Mouse (Mus musculus): ENCODE data around the gene Pam16. TPM values are rescaled to one million over a fixed set of nuclear protein-coding genes. Genes with fewer than 3 reads are reported as not detected.
"Not testable (repeated sequence)": the region's sequence is repeated elsewhere in the genome, so short reads cannot be mapped to it uniquely, and the experiment has no call there.

The Pam16 gene
- polyA plus RNA-seq, 1 experiment from 2014 or later: 169 TPM

DNA sequence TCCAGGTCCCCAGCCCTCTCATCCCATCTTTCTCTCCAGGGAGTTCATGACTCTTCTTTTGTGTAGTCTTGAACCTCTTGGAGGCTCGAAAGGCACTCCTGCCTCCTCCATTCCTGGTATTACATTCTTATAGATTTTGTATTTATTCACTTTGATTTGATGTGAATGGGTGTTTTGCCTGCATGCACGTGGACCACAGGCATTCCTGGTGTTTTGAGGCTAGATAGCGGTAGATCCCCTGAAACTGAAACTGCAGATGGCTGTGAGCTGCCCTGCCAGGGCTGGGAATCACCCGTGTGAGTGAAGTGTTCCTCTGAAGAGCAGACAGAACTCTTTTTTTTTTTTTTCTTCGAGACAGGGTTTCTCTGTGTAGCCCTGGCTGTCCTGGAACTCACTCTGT lies 40.4 kb downstream of the Pam16 start:
- no peaks in the 10 kb centered on the region for H3K27me3 ChIP-seq
- WGBS: 77% methylated on average over 5 of the region's 5 CpGs
- H3K4me1 ChIP-seq (replicated peaks): peaks cover 16% of the 10 kb centered on the region
- H3K36me3 ChIP-seq: no peaks in the 10 kb centered on the region
- no peak for ATAC-seq (ENCODE audit: low read depth)
- no peaks in the 10 kb centered on the region for H3K9me3 ChIP-seq
- no peak overlapping the region for H3K4me2 ChIP-seq
- no peak overlapping the region for H3K9ac ChIP-seq
- H3K27ac ChIP-seq (replicated peaks): no peak overlapping the region
- H3K4me3 ChIP-seq: no peak overlapping the region

DNA sequence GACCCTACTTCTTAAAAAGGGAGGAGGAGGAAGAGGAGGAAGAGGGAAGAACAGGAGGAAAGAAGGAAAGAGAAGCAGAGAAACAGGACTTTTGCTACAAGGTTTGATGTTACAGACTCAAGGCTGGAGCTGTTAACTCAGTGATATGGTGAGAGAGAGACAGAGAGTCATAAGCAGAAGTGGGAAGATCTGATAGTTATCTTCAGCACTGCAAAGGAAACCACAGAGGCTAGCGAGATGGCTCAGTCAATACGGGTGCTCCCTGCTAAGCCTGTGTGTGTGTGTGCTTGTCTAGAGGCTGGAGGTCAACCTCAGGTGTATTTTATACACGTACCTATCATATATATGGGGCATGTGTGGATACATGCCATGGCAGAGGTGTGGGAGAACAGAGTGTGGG lies 41.0 kb downstream of the Pam16 start:
- ATAC-seq (ENCODE audit: low read depth): no peak
- Histone ChIP-seq H3K36me3 (no peaks in the 10 kb centered on the region), H3K4me2 (no peak overlapping the region), H3K4me1 (replicated peaks) (peaks cover 16% of the 10 kb centered on the region), H3K4me3 (no peak overlapping the region), H3K9ac (no peak overlapping the region), H3K27me3 (no peaks in the 10 kb centered on the region), H3K27ac (replicated peaks) (no peak overlapping the region), H3K9me3 (no peaks in the 10 kb centered on the region)
- WGBS: 83% methylated on average over 3 of the region's 3 CpGs

DNA sequence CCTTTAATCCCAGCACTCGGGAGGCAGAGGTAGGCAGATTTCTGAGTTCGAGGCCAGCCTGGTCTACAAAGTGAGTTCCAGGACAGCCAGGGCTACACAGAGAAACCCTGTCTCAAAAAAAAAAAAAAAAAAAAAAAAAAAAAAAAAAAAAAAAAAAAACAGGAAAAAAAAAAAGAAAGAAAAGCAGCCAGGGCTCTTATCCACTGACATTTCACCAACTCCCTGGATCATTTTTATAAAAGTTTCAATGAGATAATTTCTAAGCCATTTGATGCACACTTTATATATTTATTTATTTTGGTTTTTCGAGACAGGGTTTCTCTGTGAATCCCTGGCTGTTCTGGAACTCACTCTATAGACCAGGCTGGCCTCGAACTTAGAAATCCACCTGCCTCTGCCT lies 43.6 kb downstream of the Pam16 start:
- 87% methylated on average over 4 of the region's 4 CpGs for WGBS
- not testable (repeated sequence) for H3K27me3 ChIP-seq, H3K4me2 ChIP-seq

DNA sequence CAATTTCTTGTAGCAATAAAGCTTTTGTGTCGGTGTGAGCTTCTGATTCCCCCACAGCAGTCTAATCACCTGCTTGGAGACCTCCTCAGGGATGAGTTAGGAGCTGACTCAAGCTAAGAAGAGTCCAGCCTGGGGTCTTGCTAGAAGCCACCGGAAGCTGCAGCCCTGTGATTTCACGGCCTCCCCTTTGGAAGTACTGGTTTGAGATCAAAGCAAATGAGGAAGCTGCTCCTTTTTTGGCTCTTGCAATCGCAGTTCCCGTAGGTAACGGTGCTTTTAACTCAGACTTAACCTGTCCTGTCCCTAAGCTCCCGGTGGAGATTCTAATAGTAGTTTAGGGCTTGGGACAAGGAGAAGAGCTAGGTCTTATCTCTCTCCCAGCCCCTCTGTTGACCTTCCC lies 46.2 kb downstream of the Pam16 start:
- H3K9me3 ChIP-seq: no peaks in the 10 kb centered on the region
- no peaks in the 10 kb centered on the region for H3K36me3 ChIP-seq
- H3K4me1 ChIP-seq (replicated peaks): no peaks in the 10 kb centered on the region
- WGBS: 57% methylated on average over 7 of the region's 7 CpGs
- H3K27ac ChIP-seq (replicated peaks): no peak overlapping the region
- H3K4me3 ChIP-seq: no peak overlapping the region
- no peaks in the 10 kb centered on the region for H3K27me3 ChIP-seq
- H3K4me2 ChIP-seq: no peak overlapping the region
- ATAC-seq (ENCODE audit: low read depth): no peak
- H3K9ac ChIP-seq: no peak overlapping the region

More for the DNA sequence above, 43.6 kb downstream of the Pam16 start:
- H3K4me1 ChIP-seq (replicated peaks); H3K27ac ChIP-seq (replicated peaks); ATAC-seq (ENCODE audit: low read depth); H3K4me3 ChIP-seq; H3K9me3 ChIP-seq; H3K36me3 ChIP-seq; H3K9ac ChIP-seq: not testable (repeated sequence)

DNA sequence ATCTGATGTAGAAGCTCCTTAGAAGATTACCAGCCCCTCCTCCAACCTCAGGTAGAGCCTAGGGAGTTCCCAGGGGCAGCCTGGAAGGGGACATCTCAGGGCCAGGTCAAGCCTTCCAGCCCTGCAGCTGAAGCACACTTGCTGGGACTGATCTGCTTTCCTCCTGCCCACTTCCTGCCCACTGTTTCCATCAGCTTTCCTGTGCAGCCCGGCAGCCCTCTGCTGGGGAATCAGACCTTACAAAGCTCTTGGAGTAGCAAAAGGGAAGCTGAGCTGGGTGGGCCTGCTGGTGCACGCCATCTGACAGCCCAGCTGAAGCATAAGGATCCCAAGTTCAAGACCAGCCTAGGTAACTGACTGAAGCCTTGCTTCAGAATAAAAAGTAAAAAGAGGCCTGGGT lies 47.9 kb downstream of the Pam16 start:
- Histone ChIP-seq H3K27ac (replicated peaks) (no peak overlapping the region), H3K4me1 (replicated peaks) (no peaks in the 10 kb centered on the region), H3K4me3 (no peak overlapping the region), H3K36me3 (no peaks in the 10 kb centered on the region), H3K9ac (no peak overlapping the region), H3K9me3 (no peaks in the 10 kb centered on the region), H3K27me3 (no peaks in the 10 kb centered on the region), H3K4me2 (no peak overlapping the region)
- ATAC-seq (ENCODE audit: low read depth): no peak
- 69% methylated on average over 2 of the region's 2 CpGs for WGBS

DNA sequence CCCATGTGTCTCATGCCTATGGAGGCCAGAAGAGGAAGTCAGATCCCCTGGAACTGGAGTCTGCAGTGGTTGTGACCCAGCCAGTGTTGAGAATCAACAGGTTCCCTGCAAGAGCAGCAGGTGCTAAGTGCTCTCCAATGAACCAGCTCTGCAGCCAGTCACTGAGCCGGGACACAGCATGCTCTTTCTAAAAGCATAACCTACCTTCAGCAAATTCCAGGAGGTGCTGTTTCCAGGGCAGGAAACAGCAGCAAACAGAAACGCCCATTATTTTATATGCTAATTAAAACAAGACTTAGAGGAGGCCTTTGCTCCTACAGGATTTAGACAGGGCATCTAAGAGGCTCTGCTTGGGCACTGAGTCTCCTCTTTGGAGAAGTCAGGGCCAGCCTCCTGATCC lies 48.8 kb downstream of the Pam16 start:
- Histone ChIP-seq H3K4me2 (no peak overlapping the region), H3K27ac (replicated peaks) (no peak overlapping the region), H3K4me1 (replicated peaks) (no peaks in the 10 kb centered on the region), H3K9ac (no peak overlapping the region), H3K36me3 (no peaks in the 10 kb centered on the region), H3K4me3 (no peak overlapping the region), H3K9me3 (no peaks in the 10 kb centered on the region), H3K27me3 (no peaks in the 10 kb centered on the region)
- ATAC-seq (ENCODE audit: low read depth): no peak
- WGBS: 48% methylated on average over 2 of the region's 2 CpGs

DNA sequence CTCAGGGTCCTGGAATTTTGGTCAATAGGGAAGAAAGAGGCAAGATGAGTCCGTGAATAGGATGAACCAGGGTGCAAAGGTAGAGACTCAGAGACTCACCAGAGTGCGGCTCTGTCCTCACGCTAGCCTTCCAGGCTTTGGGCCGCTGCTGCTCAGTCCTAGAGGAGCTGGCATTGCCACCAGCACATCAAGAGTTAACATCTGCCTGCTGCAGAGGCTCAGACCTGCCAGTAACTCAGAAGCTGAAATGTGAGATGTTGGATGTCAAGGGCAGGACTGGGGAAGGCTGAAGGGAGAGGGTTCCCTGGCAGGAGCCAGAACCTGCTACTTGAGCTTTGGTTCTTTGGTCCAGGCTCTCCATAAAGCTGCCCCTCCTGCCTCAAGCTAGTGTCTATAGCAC lies 54.1 kb downstream of the Pam16 start:
- H3K9ac ChIP-seq: no peak overlapping the region
- no peaks in the 10 kb centered on the region for H3K27me3 ChIP-seq
- no peaks in the 10 kb centered on the region for H3K9me3 ChIP-seq
- no peak overlapping the region for H3K4me3 ChIP-seq
- H3K4me1 ChIP-seq (replicated peaks): 0 out of 2 replicates have a peak, but pooled peaks cover 3% of the 10 kb centered on the region
- no peak overlapping the region for H3K4me2 ChIP-seq
- ATAC-seq (ENCODE audit: low read depth): no peak
- H3K36me3 ChIP-seq: no peaks in the 10 kb centered on the region
- 47% methylated on average over 4 of the region's 4 CpGs for WGBS
- H3K27ac ChIP-seq (replicated peaks): no peak overlapping the region

DNA sequence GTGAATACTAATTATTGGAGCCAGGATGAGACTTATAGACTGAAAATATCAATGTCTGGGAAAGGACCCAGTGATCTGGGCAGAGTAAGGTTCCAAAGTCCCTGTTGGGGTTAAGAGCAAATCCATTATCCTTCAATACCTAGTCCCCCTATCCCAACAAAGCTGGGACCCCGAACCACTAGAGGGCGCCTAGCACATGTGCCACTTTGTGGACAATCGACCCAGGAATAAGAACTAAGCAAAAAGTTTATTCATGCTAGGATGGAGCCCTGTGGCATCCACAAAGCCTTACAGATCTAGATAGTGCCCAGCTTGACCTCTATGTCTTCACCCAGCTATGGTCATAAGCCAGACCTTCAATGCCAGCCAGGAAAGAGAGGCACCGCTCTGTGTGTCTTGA lies 56.9 kb downstream of the Pam16 start:
- no peak overlapping the region for H3K4me3 ChIP-seq
- no peaks in the 10 kb centered on the region for H3K27me3 ChIP-seq
- no peaks in the 10 kb centered on the region for H3K9me3 ChIP-seq
- H3K27ac ChIP-seq (replicated peaks): no peak overlapping the region
- no peak overlapping the region for H3K4me2 ChIP-seq
- 0 out of 2 replicates have a peak, but pooled peaks cover 3% of the 10 kb centered on the region for H3K4me1 ChIP-seq (replicated peaks)
- H3K36me3 ChIP-seq: no peaks in the 10 kb centered on the region
- H3K9ac ChIP-seq: no peak overlapping the region
- 17% methylated on average over 4 of the region's 4 CpGs for WGBS
- ATAC-seq (ENCODE audit: low read depth): peak; percentile 25; the same call in 1 of the 2 replicates

Other genes with a start within 250 kb of the Pam16 start
- gene Adcy9, start 204.5 kb downstream of the Pam16 start, polyA plus RNA-seq (2015; fragmentation: Nextera tagmentation; extraction: Ambion mirVana): 2.8 and 2.9 TPM in 2 replicates
- gene Srl, start 83.2 kb downstream of the Pam16 start, polyA plus RNA-seq (2015; fragmentation: Nextera tagmentation; extraction: Ambion mirVana): 28.9 and 31.8 TPM in 2 replicates
- gene Tfap4, start 65.1 kb downstream of the Pam16 start, polyA plus RNA-seq (2015; fragmentation: Nextera tagmentation; extraction: Ambion mirVana): 10.2 TPM in 2 replicates
- gene Glis2, start 30.3 kb downstream of the Pam16 start, polyA plus RNA-seq (2015; fragmentation: Nextera tagmentation; extraction: Ambion mirVana): 22.2 and 28.8 TPM in 2 replicates
- gene Vasn, start 15.0 kb upstream of the Pam16 start, polyA plus RNA-seq (2015; fragmentation: Nextera tagmentation; extraction: Ambion mirVana): 6.7 TPM in 2 replicates
- 55.7 and 59.2 TPM in 2 replicates for gene Dnaja3, start 15.0 kb upstream of the Pam16 start, polyA plus RNA-seq (2015; fragmentation: Nextera tagmentation; extraction: Ambion mirVana)
- gene Coro7, start 54.8 kb upstream of the Pam16 start, polyA plus RNA-seq (2015; fragmentation: Nextera tagmentation; extraction: Ambion mirVana): 27.9 and 33.5 TPM in 2 replicates
- gene Nmral1, start 94.4 kb upstream of the Pam16 start, polyA plus RNA-seq (2015; fragmentation: Nextera tagmentation; extraction: Ambion mirVana): 55.5 and 57.2 TPM in 2 replicates
- 102 and 108 TPM in 2 replicates for gene Hmox2, start 101.4 kb upstream of the Pam16 start, polyA plus RNA-seq (2015; fragmentation: Nextera tagmentation; extraction: Ambion mirVana)
- 100 and 109 TPM in 2 replicates for gene Cdip1, start 165.3 kb upstream of the Pam16 start, polyA plus RNA-seq (2015; fragmentation: Nextera tagmentation; extraction: Ambion mirVana)
- gene 4930562C15Rik, start 210.4 kb upstream of the Pam16 start, polyA plus RNA-seq (2015; fragmentation: Nextera tagmentation; extraction: Ambion mirVana): 0.42 and 0.52 TPM in 2 replicates